25 mouse cellular contexts compared by ENCODE assay signal in genomic region chr7:75899102-75899501, GRCm38 (mm10). TPM values are rescaled to one million over a fixed set of nuclear protein-coding genes. Genes with fewer than 3 reads are reported as not detected.
DNase-seq lines count a peak whose midpoint lies in the region; ATAC-seq and TF ChIP-seq lines count a peak whose summit lies in the region.
"Had no signal": no experiment of that assay in that cellular context is flagged by ENCODE, and none has a peak within 500 bp of the region (broad histone marks: within the 10 kb centered on the region; RNA-seq: fewer than 3 reads in every experiment).

No protein-coding gene starts in this region.

- no peaks in the 10 kb centered on the region for H3K4me1 ChIP-seq in intestine, postnatal 0 days (replicated peaks; ENCODE audit: control insufficient read depth, insufficient read depth, low read length)
- H3K4me1 ChIP-seq in intestine, embryonic 15.5 days (replicated peaks), result no peaks in the 10 kb centered on the region
- H3K4me1 ChIP-seq in midbrain, embryonic 11.5 days (ENCODE audit: control insufficient read depth, insufficient read depth, low read length), result no peaks in the 10 kb centered on the region
- no peaks in the 10 kb centered on the region for H3K4me1 ChIP-seq in midbrain, embryonic 15.5 days
- H3K4me1 ChIP-seq in stomach, postnatal 0 days (replicated peaks; ENCODE audit: control insufficient read depth, insufficient read depth), result no peaks in the 10 kb centered on the region
- H3K4me1 ChIP-seq: embryonic facial prominence, embryonic 12.5 days; embryonic facial prominence, embryonic 15.5 days; forebrain, embryonic 15.5 days; hindbrain, embryonic 15.5 days had no signal

- H3K36me3 ChIP-seq in intestine, postnatal 0 days (ENCODE audit: control insufficient read depth, insufficient read depth), result no peaks in the 10 kb centered on the region
- no peaks in the 10 kb centered on the region for H3K36me3 ChIP-seq in intestine, embryonic 15.5 days
- H3K36me3 ChIP-seq in midbrain, embryonic 11.5 days (ENCODE audit: control insufficient read depth, insufficient read depth, low read length), result no peaks in the 10 kb centered on the region
- H3K36me3 ChIP-seq in midbrain, embryonic 15.5 days (replicated peaks), result no peaks in the 10 kb centered on the region
- no peaks in the 10 kb centered on the region for H3K36me3 ChIP-seq in stomach, postnatal 0 days (ENCODE audit: control insufficient read depth, insufficient read depth, low read length)
- H3K36me3 ChIP-seq: embryonic facial prominence, embryonic 12.5 days; embryonic facial prominence, embryonic 15.5 days; forebrain, embryonic 15.5 days; heart, embryonic 10.5 days; heart, embryonic 13.5 days; hindbrain, embryonic 15.5 days had no signal

- no peaks in the 10 kb centered on the region for H3K27me3 ChIP-seq in intestine, postnatal 0 days (replicated peaks; ENCODE audit: control insufficient read depth, insufficient read depth, low read length)
- H3K27me3 ChIP-seq in intestine, embryonic 15.5 days (replicated peaks), result no peaks in the 10 kb centered on the region
- no peaks in the 10 kb centered on the region for H3K27me3 ChIP-seq in midbrain, embryonic 11.5 days (ENCODE audit: control insufficient read depth, insufficient read depth, low read length)
- no peaks in the 10 kb centered on the region for H3K27me3 ChIP-seq in midbrain, embryonic 15.5 days (replicated peaks)
- H3K27me3 ChIP-seq in stomach, postnatal 0 days (ENCODE audit: control insufficient read depth, insufficient read depth, low read length), result no peaks in the 10 kb centered on the region
- H3K27me3 ChIP-seq: embryonic facial prominence, embryonic 12.5 days; embryonic facial prominence, embryonic 15.5 days; forebrain, embryonic 15.5 days; heart, embryonic 13.5 days; hindbrain, embryonic 15.5 days had no signal

- no peak overlapping the region for H3K27ac ChIP-seq in intestine, postnatal 0 days (ENCODE audit: low read depth, low read length)
- H3K27ac ChIP-seq in intestine, embryonic 15.5 days, result no peak overlapping the region
- H3K27ac ChIP-seq in midbrain, embryonic 11.5 days (ENCODE audit: low read depth, low read length), result no peak overlapping the region
- H3K27ac ChIP-seq in midbrain, embryonic 15.5 days, result no peak overlapping the region
- H3K27ac ChIP-seq in stomach, postnatal 0 days (replicated peaks), result no peak overlapping the region
- H3K27ac ChIP-seq: embryonic facial prominence, embryonic 12.5 days; embryonic facial prominence, embryonic 15.5 days; forebrain, embryonic 15.5 days; heart, adult 2 months; heart, embryonic 10.5 days; heart, embryonic 13.5 days; hindbrain, embryonic 15.5 days had no signal

- DNase-seq in embryo, embryonic 10.5 days (ENCODE audit: low spot score), result peak; percentile 3
- no peak for DNase-seq in embryo, embryonic 11 days
- peak; percentile 56 for DNase-seq in midbrain, embryonic 11.5 days (ENCODE audit: low spot score, missing footprints)
- no peak for DNase-seq in stomach, postnatal 0 days (ENCODE audit: low spot score)
- DNase-seq: adrenal gland, adult 8-10 months; adrenal gland, postnatal 25 days; cerebellum, adult 11-12 months; cerebellum, adult 8-10 months; cerebellum, postnatal 10 days; cerebellum, postnatal 36 days; gastrocnemius, postnatal 25 days; heart, adult 2 months; heart, postnatal 14 days; heart, postnatal 4 days had no signal

- H3K9me3 ChIP-seq in intestine, postnatal 0 days (ENCODE audit: control insufficient read depth), result no peaks in the 10 kb centered on the region
- no peaks in the 10 kb centered on the region for H3K9me3 ChIP-seq in intestine, embryonic 15.5 days
- H3K9me3 ChIP-seq in midbrain, embryonic 11.5 days (ENCODE audit: control insufficient read depth, low read length), result no peaks in the 10 kb centered on the region
- no peaks in the 10 kb centered on the region for H3K9me3 ChIP-seq in midbrain, embryonic 15.5 days
- no peaks in the 10 kb centered on the region for H3K9me3 ChIP-seq in stomach, postnatal 0 days (ENCODE audit: control insufficient read depth, low read length)
- H3K9me3 ChIP-seq: embryonic facial prominence, embryonic 12.5 days; embryonic facial prominence, embryonic 15.5 days; forebrain, embryonic 15.5 days; heart, embryonic 10.5 days; heart, embryonic 13.5 days; hindbrain, embryonic 15.5 days had no signal

- WGBS in intestine, postnatal 0 days, result 41% methylated on average over 6 of the region's 6 CpGs
- 55% methylated on average over 6 of the region's 6 CpGs for WGBS in intestine, embryonic 15.5 days
- 63% methylated on average over 6 of the region's 6 CpGs for WGBS in midbrain, embryonic 11.5 days
- 57% methylated on average over 6 of the region's 6 CpGs for WGBS in midbrain, embryonic 15.5 days
- WGBS in stomach, postnatal 0 days, result 46% methylated on average over 6 of the region's 6 CpGs

- no peak for TF ChIP-seq EP300 in stomach, postnatal 0 days (optimal IDR thresholded peaks at IDR 0.05)

- no peak overlapping the region for H3K4me3 ChIP-seq in intestine, postnatal 0 days (ENCODE audit: low read depth, low read length)
- H3K4me3 ChIP-seq in intestine, embryonic 15.5 days (replicated peaks), result no peak overlapping the region
- H3K4me3 ChIP-seq in midbrain, embryonic 11.5 days (ENCODE audit: low read depth, low read length), result no peak overlapping the region
- H3K4me3 ChIP-seq in midbrain, embryonic 15.5 days, result no peak overlapping the region
- no peak overlapping the region for H3K4me3 ChIP-seq in stomach, postnatal 0 days (ENCODE audit: low read depth, low read length)
- H3K4me3 ChIP-seq: embryonic facial prominence, embryonic 12.5 days; embryonic facial prominence, embryonic 15.5 days; forebrain, embryonic 15.5 days; heart, adult 2 months; heart, embryonic 10.5 days; heart, embryonic 13.5 days; hindbrain, embryonic 15.5 days had no signal

- TF ChIP-seq CTCF in intestine, postnatal 0 days (IDR thresholded peaks at IDR 0.05; ENCODE audit: low read depth), result no peak
- TF ChIP-seq CTCF in stomach, postnatal 0 days (IDR thresholded peaks at IDR 0.05; ENCODE audit: low read depth), result no peak

- no peak overlapping the region for H3K4me2 ChIP-seq in intestine, postnatal 0 days (replicated peaks; ENCODE audit: low read depth)
- no peak overlapping the region for H3K4me2 ChIP-seq in intestine, embryonic 15.5 days (replicated peaks)
- no peak overlapping the region for H3K4me2 ChIP-seq in midbrain, embryonic 11.5 days
- no peak overlapping the region for H3K4me2 ChIP-seq in midbrain, embryonic 15.5 days
- H3K4me2 ChIP-seq in stomach, postnatal 0 days (replicated peaks; ENCODE audit: low read depth), result no peak overlapping the region
- H3K4me2 ChIP-seq: embryonic facial prominence, embryonic 12.5 days; embryonic facial prominence, embryonic 15.5 days; forebrain, embryonic 15.5 days; heart, embryonic 13.5 days; hindbrain, embryonic 15.5 days had no signal

- peak; percentile 60; the same call in 1 of the 2 replicates for ATAC-seq in intestine, postnatal 0 days
- no peak for ATAC-seq in intestine, embryonic 15.5 days
- ATAC-seq in midbrain, embryonic 11.5 days (ENCODE audit: low FRiP score), result no peak
- ATAC-seq in midbrain, embryonic 15.5 days (replicated peaks), result no peak
- peak; percentile 82 for ATAC-seq in stomach, postnatal 0 days (ENCODE audit: low FRiP score, low TSS enrichment)
- no peak for ATAC-seq in granulocyte monocyte progenitor cell, adult 5-6 weeks (replicated peaks; ENCODE audit: poor library complexity, severe bottlenecking)
- ATAC-seq: activated CD4-positive, CD25-positive, alpha-beta regulatory T cell, adult 4 months; forebrain, embryonic 15.5 days had no signal

- no peak overlapping the region for H3K9ac ChIP-seq in intestine, postnatal 0 days (ENCODE audit: low read depth, low read length)
- H3K9ac ChIP-seq in intestine, embryonic 15.5 days, result no peak overlapping the region
- H3K9ac ChIP-seq in midbrain, embryonic 11.5 days (ENCODE audit: low read length), result no peak overlapping the region
- H3K9ac ChIP-seq in midbrain, embryonic 15.5 days, result no peak overlapping the region
- no peak overlapping the region for H3K9ac ChIP-seq in stomach, postnatal 0 days (ENCODE audit: low read length)
- H3K9ac ChIP-seq: embryonic facial prominence, embryonic 12.5 days; embryonic facial prominence, embryonic 15.5 days; forebrain, embryonic 15.5 days; heart, embryonic 13.5 days; hindbrain, embryonic 15.5 days had no signal

RNA-seq across cellular contexts. Expression of gene Klhl25, which starts 51.0 kb away (rescaled TPM):
- polyA plus RNA-seq in intestine, postnatal 0 days (2015; fragmentation: Nextera tagmentation; extraction: Ambion mirVana), result 4.2 and 5.0 TPM in 2 replicates
- polyA plus RNA-seq in intestine, embryonic 15.5 days (2015; fragmentation: Nextera tagmentation; extraction: Ambion mirVana), result 10.2 and 11.9 TPM in 2 replicates
- polyA plus RNA-seq in midbrain, embryonic 11.5 days (2014; fragmentation: Nextera tagmentation; extraction: Ambion mirVana), result 17.7 and 21.2 TPM in 2 replicates
- polyA plus RNA-seq in midbrain, embryonic 15.5 days (2015; fragmentation: Nextera tagmentation; extraction: Ambion mirVana), result 24.5 and 28.8 TPM in 2 replicates
- 8.0 and 8.2 TPM in 2 replicates for polyA plus RNA-seq in stomach, postnatal 0 days (2015; fragmentation: Nextera tagmentation; extraction: Ambion mirVana)
- total RNA-seq in granulocyte monocyte progenitor cell, adult 5-6 weeks (2014; fragmentation: Nextera tagmentation), result 5.8 and 11.2 TPM in 2 replicates
- 7.7 and 10.4 TPM in 2 replicates for total RNA-seq in granulocyte monocyte progenitor cell, adult 5-6 weeks (2017)

Comparison
In these comparisons a context has a peak if more than half of its experiments do, and no peak if none do; other contexts are left out.
1. DNase-seq: peak in embryo, embryonic 10.5 days (single experiment) and midbrain, embryonic 11.5 days (single experiment); none in embryo, embryonic 11 days (single experiment) and stomach, postnatal 0 days (single experiment).
2. ATAC-seq: peak in intestine, postnatal 0 days (single experiment) and stomach, postnatal 0 days (single experiment); none in intestine, embryonic 15.5 days (single experiment), midbrain, embryonic 11.5 days (single experiment), midbrain, embryonic 15.5 days (single experiment) and granulocyte monocyte progenitor cell, adult 5-6 weeks (single experiment).